ENCODE assay signal across 8 mouse cellular contexts in genomic region chr5:140568321-140568970, GRCm38 (mm10). TPM values are rescaled to one million over a fixed set of nuclear protein-coding genes. Genes with fewer than 3 reads are reported as not detected.
DNase-seq lines count a peak whose midpoint lies in the region; ATAC-seq and TF ChIP-seq lines count a peak whose summit lies in the region.

No protein-coding gene starts in this region.

- no peak overlapping the region for H3K9ac ChIP-seq in midbrain, embryonic 16.5 days (ENCODE audit: low read depth, low read length)
- H3K9ac ChIP-seq in hindbrain, embryonic 14.5 days, result no peak overlapping the region

- TF ChIP-seq CTCF in small intestine, adult 2 months (IDR thresholded peaks at IDR 0.05; ENCODE audit: extremely low read depth, insufficient read length, insufficient replicate concordance, low read depth, low read length), result peak; percentile 79; the same call in 1 of the 2 replicates

- peak overlapping the region; percentile 70 for H3K27ac ChIP-seq in midbrain, embryonic 10.5 days (replicated peaks)
- no peak overlapping the region for H3K27ac ChIP-seq in midbrain, embryonic 16.5 days (ENCODE audit: low read length)
- H3K27ac ChIP-seq in hindbrain, embryonic 14.5 days, result no peak overlapping the region
- no peak overlapping the region for H3K27ac ChIP-seq in small intestine, adult 2 months (ENCODE audit: insufficient read depth, low read depth, low read length)

- ATAC-seq in midbrain, embryonic 16.5 days, result no peak
- no peak for ATAC-seq in hindbrain, embryonic 14.5 days (ENCODE audit: low FRiP score)
- ATAC-seq in megakaryocyte progenitor cell, adult 5-6 weeks (replicated peaks; ENCODE audit: poor library complexity), result peak; percentile 68

- no peak overlapping the region for H3K4me2 ChIP-seq in midbrain, embryonic 16.5 days (ENCODE audit: low read length)
- no peak overlapping the region for H3K4me2 ChIP-seq in hindbrain, embryonic 14.5 days (replicated peaks)

- 61% methylated on average over 10 of the region's 10 CpGs for WGBS in midbrain, embryonic 10.5 days
- 50% methylated on average over 10 of the region's 10 CpGs for WGBS in midbrain, embryonic 16.5 days
- 42% methylated on average over 10 of the region's 10 CpGs for WGBS in hindbrain, embryonic 14.5 days
- 18% methylated on average over 10 of the region's 10 CpGs for WGBS in small intestine, adult 2 months

- no peak for TF ChIP-seq POLR2A in small intestine, adult 2 months (IDR thresholded peaks at IDR 0.05; ENCODE audit: low read depth, low read length)

- H3K27me3 ChIP-seq in midbrain, embryonic 10.5 days (ENCODE audit: low read depth, poor library complexity, severe bottlenecking), result peaks cover 7% of the 10 kb centered on the region
- no peaks in the 10 kb centered on the region for H3K27me3 ChIP-seq in midbrain, embryonic 16.5 days (ENCODE audit: control insufficient read depth, insufficient read depth, low read depth, low read length)
- no peaks in the 10 kb centered on the region for H3K27me3 ChIP-seq in hindbrain, embryonic 14.5 days (ENCODE audit: control insufficient read depth, insufficient read depth, low read length)
- no peaks in the 10 kb centered on the region for H3K27me3 ChIP-seq in small intestine, adult 2 months (ENCODE audit: control insufficient read depth, insufficient read depth, low read length)

- H3K36me3 ChIP-seq in midbrain, embryonic 10.5 days, result no peaks in the 10 kb centered on the region
- H3K36me3 ChIP-seq in midbrain, embryonic 16.5 days (ENCODE audit: control insufficient read depth, insufficient read depth, low read length), result no peaks in the 10 kb centered on the region
- no peaks in the 10 kb centered on the region for H3K36me3 ChIP-seq in hindbrain, embryonic 14.5 days (replicated peaks; ENCODE audit: control insufficient read depth, insufficient read depth)
- no peaks in the 10 kb centered on the region for H3K36me3 ChIP-seq in small intestine, adult 2 months (ENCODE audit: control insufficient read depth, insufficient read depth, low read length)

- intact Hi-C loops in left cerebral cortex, postnatal 14 days (cut with DNase I), result loop anchor here (5.0 kb wide), 1 partner anchor 39 kb away; the partner anchor contains the start of gene Lfng

- DNase-seq in midbrain, embryonic 10.5 days (ENCODE audit: low spot score), result peak; percentile 76
- DNase-seq in cerebellum, postnatal 10 days, result peak; percentile 80 to 84
- peak; percentile 32 to 56 for DNase-seq in frontal cortex, postnatal 25 days (ENCODE audit: low spot score in 2 of 2)
- DNase-seq in hindbrain, embryonic 14.5 days (ENCODE audit: low spot score), result peak; percentile 77
- peak; percentile 63 to 76 for DNase-seq in left cerebral cortex, postnatal 14 days (ENCODE audit: low spot score in 2 of 2)

- no peak overlapping the region for H3K4me3 ChIP-seq in midbrain, embryonic 10.5 days
- H3K4me3 ChIP-seq in midbrain, embryonic 16.5 days (ENCODE audit: low read depth, low read length), result no peak overlapping the region
- H3K4me3 ChIP-seq in hindbrain, embryonic 14.5 days (replicated peaks; ENCODE audit: low read length), result no peak overlapping the region
- no peak overlapping the region for H3K4me3 ChIP-seq in small intestine, adult 2 months (ENCODE audit: low read depth, low read length)

- peaks cover 71% of the 10 kb centered on the region for H3K4me1 ChIP-seq in midbrain, embryonic 10.5 days
- no peaks in the 10 kb centered on the region; the same call in 1 of the 2 replicates for H3K4me1 ChIP-seq in midbrain, embryonic 16.5 days (ENCODE audit: control insufficient read depth, insufficient read depth, low read length)
- no peaks in the 10 kb centered on the region for H3K4me1 ChIP-seq in hindbrain, embryonic 14.5 days (replicated peaks; ENCODE audit: control insufficient read depth, insufficient read depth, low read length)
- peaks cover 8% of the 10 kb centered on the region for H3K4me1 ChIP-seq in small intestine, adult 2 months (ENCODE audit: control insufficient read depth, insufficient read depth, insufficient read length, low read length)

- H3K9me3 ChIP-seq in midbrain, embryonic 10.5 days (replicated peaks), result no peaks in the 10 kb centered on the region
- H3K9me3 ChIP-seq in midbrain, embryonic 16.5 days (replicated peaks; ENCODE audit: control insufficient read depth, low read length, poor library complexity, severe bottlenecking), result no peaks in the 10 kb centered on the region
- no peaks in the 10 kb centered on the region for H3K9me3 ChIP-seq in hindbrain, embryonic 14.5 days (ENCODE audit: control insufficient read depth, low read length)

RNA-seq across cellular contexts. Expression of gene Grifin, which starts 3.6 kb away (rescaled TPM):
- polyA plus RNA-seq in midbrain, embryonic 10.5 days (2016; fragmentation: Nextera tagmentation; extraction: Ambion mirVana), result 0.62 and 0.63 TPM in 2 replicates
- polyA plus RNA-seq in midbrain, embryonic 16.5 days (2015; fragmentation: Nextera tagmentation; extraction: Ambion mirVana), result 0.43 TPM in 1 of 2 replicates, not detected in the other
- 0.61 TPM in 1 of 2 replicates, not detected in the other for polyA plus RNA-seq in hindbrain, embryonic 14.5 days (2014; fragmentation: Nextera tagmentation; extraction: Ambion mirVana)
- not detected for total RNA-seq in left cerebral cortex, postnatal 14 days (2021)
- not detected in 2 replicates for total RNA-seq in megakaryocyte progenitor cell, adult 5-6 weeks (2015)
- total RNA-seq in megakaryocyte progenitor cell, adult 5-6 weeks (2017), result not detected in 2 replicates
- polyA plus RNA-seq in small intestine, adult 2 months (2012; rRNA removed), result not detected in 2 replicates

RNA-seq across cellular contexts. Expression of gene Lfng, which starts 38.7 kb away (rescaled TPM):
- 43.7 and 50.8 TPM in 2 replicates for polyA plus RNA-seq in midbrain, embryonic 10.5 days (2016; fragmentation: Nextera tagmentation; extraction: Ambion mirVana)
- polyA plus RNA-seq in midbrain, embryonic 16.5 days (2015; fragmentation: Nextera tagmentation; extraction: Ambion mirVana), result 18.4 and 23.1 TPM in 2 replicates
- polyA plus RNA-seq in hindbrain, embryonic 14.5 days (2014; fragmentation: Nextera tagmentation; extraction: Ambion mirVana), result 25.7 and 30.1 TPM in 2 replicates
- 10 to 100 TPM; 18.8 to 28.4 TPM for total RNA-seq in left cerebral cortex, postnatal 14 days (2021)
- total RNA-seq in megakaryocyte progenitor cell, adult 5-6 weeks (2015), result 4.8 and 5.6 TPM in 2 replicates
- 13.4 and 15.2 TPM in 2 replicates for total RNA-seq in megakaryocyte progenitor cell, adult 5-6 weeks (2017)
- polyA plus RNA-seq in small intestine, adult 2 months (2012; rRNA removed), result 25.6 and 29.9 TPM in 2 replicates
